Mouse (Mus musculus): ENCODE data around the gene Areg.

Areg gene

GRCm38 (mm10) chr5:91139446-91139873 lies at the start of gene Areg:
Gene Areg, plus strand, starts transcription at chr5:91139599.
- peak; percentile 58 for DNase-seq (ENCODE audit: low spot score)

GRCm38 (mm10) chr5:91090301-91090700 lies 49.1 kb upstream of the Areg start:
- no peak for DNase-seq (ENCODE audit: low spot score)

- no peak for DNase-seq (ENCODE audit: low spot score)
Measured at GRCm38 (mm10) chr5:91097911-91098614, 41.3 kb upstream of the Areg start.

- DNase-seq (ENCODE audit: low spot score) = no peak
Measured at GRCm38 (mm10) chr5:91101742-91102141, 37.7 kb upstream of the Areg start.

- DNase-seq (ENCODE audit: low spot score) = no peak
Measured at GRCm38 (mm10) chr5:91103943-91104665, 35.3 kb upstream of the Areg start.

GRCm38 (mm10) chr5:91106248-91106647 lies 33.2 kb upstream of the Areg start:
- no peak for DNase-seq (ENCODE audit: low spot score)

- no peak for DNase-seq (ENCODE audit: low spot score)
Measured at GRCm38 (mm10) chr5:91110023-91110670, 29.3 kb upstream of the Areg start.

GRCm38 (mm10) chr5:91111019-91111418 lies 28.4 kb upstream of the Areg start:
- DNase-seq (ENCODE audit: low spot score) = no peak

- no peak for DNase-seq (ENCODE audit: low spot score)
Measured at GRCm38 (mm10) chr5:91113967-91114366, 25.4 kb upstream of the Areg start.

GRCm38 (mm10) chr5:91114574-91114973 lies 24.8 kb upstream of the Areg start:
- DNase-seq (ENCODE audit: low spot score) = no peak

GRCm38 (mm10) chr5:91118618-91119017 lies 20.8 kb upstream of the Areg start:
- no peak for DNase-seq (ENCODE audit: low spot score)

- no peak for DNase-seq (ENCODE audit: low spot score)
Measured at GRCm38 (mm10) chr5:91123404-91123803, 16.0 kb upstream of the Areg start.

GRCm38 (mm10) chr5:91124140-91124539 lies 15.3 kb upstream of the Areg start:
- no peak for DNase-seq (ENCODE audit: low spot score)

GRCm38 (mm10) chr5:91126623-91127022 lies 12.8 kb upstream of the Areg start:
- DNase-seq (ENCODE audit: low spot score) = no peak

GRCm38 (mm10) chr5:91134961-91135360 lies 4.4 kb upstream of the Areg start:
- no peak for DNase-seq (ENCODE audit: low spot score)

GRCm38 (mm10) chr5:91138970-91139369 lies 429 bp upstream of the Areg start:
- DNase-seq (ENCODE audit: low spot score) = no peak

GRCm38 (mm10) chr5:91140896-91141448 lies 1.6 kb downstream of the Areg start:
- DNase-seq (ENCODE audit: low spot score) = no peak

- no peak for DNase-seq (ENCODE audit: low spot score)
Measured at GRCm38 (mm10) chr5:91144971-91145370, 5.6 kb downstream of the Areg start.

GRCm38 (mm10) chr5:91147001-91147400 lies 7.6 kb downstream of the Areg start:
- no peak for DNase-seq (ENCODE audit: low spot score)

- no peak for DNase-seq (ENCODE audit: low spot score)
Measured at GRCm38 (mm10) chr5:91148054-91148453, 8.7 kb downstream of the Areg start.

- DNase-seq (ENCODE audit: low spot score) = no peak
Measured at GRCm38 (mm10) chr5:91156677-91157076, 17.3 kb downstream of the Areg start.

- no peak for DNase-seq (ENCODE audit: low spot score)
Measured at GRCm38 (mm10) chr5:91157169-91157568, 17.8 kb downstream of the Areg start.

GRCm38 (mm10) chr5:91162787-91163186 lies 23.4 kb downstream of the Areg start:
- DNase-seq (ENCODE audit: low spot score) = no peak
